Mouse (Mus musculus) limb, embryonic 10.5 days (tissue): ENCODE measurements around the gene C2. TPM values are rescaled to one million over a fixed set of nuclear protein-coding genes. Genes with fewer than 3 reads are reported as not detected.

ENCODE experiments used
- DNase-seq: peaks from one replicate; pipeline ENCODE4 v3.0.0-alpha.2; 2017; ENCODE audit warnings: low spot score
- H3K27ac ChIP-seq: fragments of 300-500 bp; sonication (generic); 2 replicates; pipeline ENCODE4 v1.5.1; 2016; ENCODE audit warnings: mild to moderate bottlenecking
- H3K27me3 ChIP-seq: fragments of 300-500 bp; sonication (generic); 2 replicates; pipeline ENCODE4 v1.6.1; 2016; ENCODE audit warnings: low read depth, mild to moderate bottlenecking; ENCODE audit not compliant: poor library complexity, severe bottlenecking
- H3K36me3 ChIP-seq: fragments of 300-500 bp; sonication (generic); 2 replicates; pipeline ENCODE4 v1.6.1; 2016; ENCODE audit warnings: mild to moderate bottlenecking, moderate library complexity
- H3K4me1 ChIP-seq: fragments of 300-500 bp; sonication (generic); 2 replicates; pipeline ENCODE4 v1.6.1; 2016
- H3K4me3 ChIP-seq: fragments of 300-500 bp; sonication (generic); 2 replicates; pipeline ENCODE4 v1.5.1; 2016; ENCODE audit warnings: mild to moderate bottlenecking, moderate library complexity
- H3K9me3 ChIP-seq: fragments of 300-500 bp; sonication (generic); replicated peaks from 2 replicates; pipeline ENCODE4 v1.6.1; 2016; ENCODE audit warnings: mild to moderate bottlenecking
- WGBS: fragments of 180-500 bp; shearing (Covaris S2); methylation state at CpG from one replicate; pipeline ENCODE4 v1.1.7; 2016; 5-methylcytosine and 5-hydroxymethylcytosine counted together
- polyA plus RNA-seq: library from polyadenylated mRNA; unstranded; fragments of >200 nt; fragmentation: Nextera tagmentation; extraction: Ambion mirVana; gene quantifications from 2 replicates; pipeline ENCODE4 v1.2.1, GENCODE M21; 2016

Gene C2
- polyA plus RNA-seq, 1 experiment from 2014 or later, result 0.29 TPM

DNA sequence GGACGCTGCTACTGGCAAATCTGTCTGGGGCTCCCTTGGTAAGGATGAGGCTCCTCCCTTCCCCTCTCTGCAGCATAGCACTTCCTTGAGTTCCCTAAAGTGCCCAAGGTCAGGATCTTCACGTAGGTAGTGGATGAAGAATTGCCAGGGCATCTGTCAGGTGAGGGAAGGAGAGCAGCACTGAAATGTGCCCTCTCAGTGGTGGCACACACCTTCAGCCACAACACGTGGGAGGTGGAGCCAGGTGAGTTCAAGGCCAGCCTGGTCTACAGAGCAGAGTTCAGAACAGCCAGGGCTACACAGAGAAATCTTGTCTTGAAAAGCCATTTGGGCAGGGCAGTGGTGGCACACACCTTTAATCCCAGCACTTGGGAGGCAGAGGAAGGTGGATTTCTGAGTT is 43.3 kb downstream of the C2 start:
- no peak overlapping the region for H3K27ac ChIP-seq
- H3K9me3 ChIP-seq, result no peaks in the 10 kb centered on the region
- H3K4me3 ChIP-seq, result no peak overlapping the region
- H3K4me1 ChIP-seq, result peaks cover 24% of the 10 kb centered on the region
- no peak for DNase-seq
- no peaks in the 10 kb centered on the region for H3K27me3 ChIP-seq
- WGBS, result 74% methylated on average over 3 of the region's 3 CpGs
- H3K36me3 ChIP-seq, result peaks cover 71% of the 10 kb centered on the region

- peaks cover 29% of the 10 kb centered on the region for H3K4me1 ChIP-seq
Observed at GRCm38 (mm10) chr17:34853511-34853910, 44.6 kb downstream of the C2 start.

GRCm38 (mm10) chr17:34850517-34851125 is 47.4 kb downstream of the C2 start:
- 2% methylated on average over 25 of the region's 25 CpGs for WGBS
- Histone ChIP-seq H3K4me3 (peak overlapping the region; percentile 99), H3K4me1 (peaks cover 29% of the 10 kb centered on the region), H3K9me3 (no peaks in the 10 kb centered on the region), H3K36me3 (peaks cover 66% of the 10 kb centered on the region), H3K27me3 (no peaks in the 10 kb centered on the region), H3K27ac (peak overlapping the region; percentile 92)
- DNase-seq, result no peak

More at GRCm38 (mm10) chr17:34853511-34853910, 44.6 kb downstream of the C2 start:
- no peaks in the 10 kb centered on the region for H3K9me3 ChIP-seq
- H3K4me3 ChIP-seq, result no peak overlapping the region
- H3K27ac ChIP-seq, result no peak overlapping the region
- no peak for DNase-seq
- H3K36me3 ChIP-seq, result peaks cover 69% of the 10 kb centered on the region
- H3K27me3 ChIP-seq, result no peaks in the 10 kb centered on the region
- WGBS, result 75% methylated on average over 8 of the region's 8 CpGs

- under 1% methylated on average over 65 of the region's 65 CpGs for WGBS
- Histone ChIP-seq H3K4me1 (peaks cover 29% of the 10 kb centered on the region), H3K27ac (peak within 1 kb of the TSS; percentile 92), H3K36me3 (peaks cover 66% of the 10 kb centered on the region), H3K4me3 (peak within 1 kb of the TSS; percentile 99), H3K27me3 (no peaks in the 10 kb centered on the region), H3K9me3 (no peaks in the 10 kb centered on the region)
- peak; percentile 99 for DNase-seq
Observed at GRCm38 (mm10) chr17:34849722-34850516, 48.1 kb downstream of the C2 start, which contains the start of the genes Skiv2l and Nelfe. Gene Skiv2l (minus strand): TSS chr17:34850210. Gene Nelfe (plus strand): TSS chr17:34850391.

DNA sequence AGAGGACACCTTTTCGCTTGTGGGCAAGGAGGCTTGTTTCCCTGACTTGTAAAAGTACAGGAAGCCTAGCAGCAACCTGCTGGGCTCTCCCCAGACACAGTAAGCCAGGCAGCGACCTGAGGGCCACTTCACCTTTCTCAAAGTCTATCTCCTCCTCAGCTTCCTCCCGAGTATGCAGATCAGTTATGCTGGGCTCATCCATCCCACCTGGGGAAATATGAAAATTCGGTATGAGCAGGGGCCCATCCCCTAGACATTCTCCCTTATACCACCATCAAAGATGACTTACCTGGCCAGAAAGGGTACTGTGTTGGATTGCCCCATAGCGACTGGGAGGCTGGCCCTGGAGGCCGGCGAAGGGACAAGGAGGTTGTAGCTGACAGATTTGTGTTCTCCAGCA is 50.5 kb downstream of the C2 start:
- Histone ChIP-seq H3K27me3 (no peaks in the 10 kb centered on the region), H3K36me3 (peaks cover 66% of the 10 kb centered on the region), H3K9me3 (no peaks in the 10 kb centered on the region), H3K4me1 (peaks cover 26% of the 10 kb centered on the region), H3K4me3 (no peak overlapping the region), H3K27ac (no peak overlapping the region)
- DNase-seq, result no peak
- 90% methylated on average over 7 of the region's 7 CpGs for WGBS

GRCm38 (mm10) chr17:34847192-34847591 is 50.9 kb downstream of the C2 start:
- H3K36me3 ChIP-seq, result peaks cover 66% of the 10 kb centered on the region
- 87% methylated on average over 6 of the region's 6 CpGs for WGBS
- H3K4me1 ChIP-seq, result peaks cover 23% of the 10 kb centered on the region
- no peak for DNase-seq
- H3K27ac ChIP-seq, result no peak overlapping the region
- no peaks in the 10 kb centered on the region for H3K9me3 ChIP-seq
- H3K4me3 ChIP-seq, result no peak overlapping the region
- no peaks in the 10 kb centered on the region for H3K27me3 ChIP-seq

GRCm38 (mm10) chr17:34844884-34845283 is 53.2 kb downstream of the C2 start:
- peaks cover 84% of the 10 kb centered on the region for H3K36me3 ChIP-seq
- no peaks in the 10 kb centered on the region for H3K27me3 ChIP-seq
- DNase-seq, result no peak
- H3K4me3 ChIP-seq, result no peak overlapping the region
- 91% methylated on average over 13 of the region's 13 CpGs for WGBS
- H3K4me1 ChIP-seq, result peaks cover 6% of the 10 kb centered on the region
- no peak overlapping the region for H3K27ac ChIP-seq
- H3K9me3 ChIP-seq, result no peaks in the 10 kb centered on the region

- H3K4me1 ChIP-seq, result peaks cover 23% of the 10 kb centered on the region
- no peaks in the 10 kb centered on the region for H3K27me3 ChIP-seq
- no peak for DNase-seq
- H3K36me3 ChIP-seq, result peaks cover 81% of the 10 kb centered on the region
- H3K4me3 ChIP-seq, result no peak overlapping the region
- 87% methylated on average over 6 of the region's 6 CpGs for WGBS
- no peak overlapping the region for H3K27ac ChIP-seq
- H3K9me3 ChIP-seq, result no peaks in the 10 kb centered on the region
Observed at GRCm38 (mm10) chr17:34840736-34841307, 57.2 kb downstream of the C2 start.

DNA sequence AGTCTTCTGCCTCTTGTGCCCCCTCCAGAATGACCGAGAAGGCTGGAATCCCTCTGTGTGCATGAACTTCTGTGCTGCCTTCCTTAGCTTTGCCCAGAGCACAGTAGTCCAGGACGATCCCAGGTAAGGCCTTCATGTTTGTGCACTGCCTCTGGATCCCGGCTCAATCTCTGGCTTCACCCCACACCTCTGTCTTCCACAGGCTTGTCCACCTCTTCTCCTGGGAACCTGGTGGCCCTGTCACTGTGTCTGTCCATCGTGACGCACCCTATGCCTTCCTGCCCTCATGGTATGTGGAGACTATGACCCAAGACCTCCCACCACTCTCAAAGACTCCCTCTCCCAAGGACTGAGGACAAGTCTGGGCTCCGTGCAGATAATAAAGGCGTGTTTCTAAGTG is 59.3 kb downstream of the C2 start:
- Histone ChIP-seq H3K36me3 (peaks cover 65% of the 10 kb centered on the region), H3K4me1 (peaks cover 25% of the 10 kb centered on the region), H3K27ac (no peak overlapping the region), H3K9me3 (no peaks in the 10 kb centered on the region), H3K27me3 (no peaks in the 10 kb centered on the region), H3K4me3 (0 out of 2 replicates have a peak overlapping the region, but pooled peaks have one; percentile 1)
- no peak for DNase-seq
- WGBS, result 95% methylated on average over 7 of the region's 7 CpGs

DNA sequence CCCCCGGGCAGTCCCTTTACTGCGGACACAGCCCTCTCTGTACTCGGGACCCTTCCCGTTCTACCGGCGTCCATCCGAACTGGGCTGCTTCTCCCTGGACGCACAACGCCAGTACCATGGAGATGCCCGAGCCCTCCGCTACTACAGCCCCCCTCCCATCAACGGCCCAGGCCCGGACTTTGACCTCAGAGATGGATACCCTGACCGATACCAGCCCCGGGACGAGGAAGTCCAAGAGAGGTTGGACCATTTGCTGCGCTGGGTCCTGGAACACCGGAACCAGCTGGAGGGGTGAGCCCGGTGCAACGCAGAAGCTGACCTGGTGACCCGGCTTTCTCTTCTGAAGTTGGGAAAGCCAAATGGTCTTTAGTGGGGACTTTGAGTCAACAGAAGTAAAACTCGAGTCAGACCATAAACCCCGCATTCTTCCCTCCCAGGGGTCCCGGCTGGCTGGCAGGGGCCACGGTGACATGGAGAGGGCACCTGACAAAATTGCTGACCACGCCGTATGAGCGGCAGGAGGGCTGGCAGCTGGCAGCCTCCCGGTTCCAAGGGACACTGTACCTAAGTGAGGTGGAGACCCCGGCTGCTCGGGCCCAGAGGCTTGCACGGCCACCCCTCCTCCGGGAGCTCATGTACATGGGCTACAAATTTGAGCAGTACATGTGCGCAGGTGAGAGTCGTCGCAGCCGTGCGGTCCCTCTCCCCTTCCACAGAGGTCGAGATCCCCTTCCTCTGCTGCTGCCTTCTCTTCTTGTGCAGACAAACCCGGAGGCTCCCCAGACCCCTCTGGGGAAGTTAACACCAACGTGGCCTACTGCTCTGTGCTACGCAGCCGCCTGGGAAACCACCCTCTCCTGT is 60.4 kb downstream of the C2 start:
- Histone ChIP-seq H3K36me3 (peaks cover 58% of the 10 kb centered on the region), H3K4me3 (peak overlapping the region; percentile 86), H3K4me1 (peaks cover 25% of the 10 kb centered on the region), H3K9me3 (no peaks in the 10 kb centered on the region), H3K27ac (peak overlapping the region; percentile 83), H3K27me3 (no peaks in the 10 kb centered on the region)
- 36% methylated on average over 43 of the region's 43 CpGs for WGBS
- DNase-seq, result no peak

DNA sequence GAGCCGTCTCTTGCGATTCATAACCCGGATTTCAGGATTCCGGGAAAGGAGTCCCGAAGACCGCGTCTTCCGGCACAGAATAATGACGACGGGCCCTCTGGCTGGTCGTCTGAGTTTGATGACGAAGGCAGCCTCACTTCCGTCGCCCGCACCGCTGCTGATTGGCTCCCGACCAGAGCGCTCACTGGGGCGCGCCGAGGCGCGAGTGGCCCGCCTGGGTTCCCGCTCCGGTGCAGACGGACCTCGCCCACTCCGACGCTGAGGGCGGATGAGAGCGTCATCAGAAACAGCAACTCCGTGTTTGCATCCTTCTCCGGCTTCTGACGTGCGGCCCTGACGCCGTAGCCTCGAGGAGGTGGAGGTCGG is 61.2 kb downstream of the C2 start, which contains the start of the genes Stk19 and Dxo:
Stk19 (minus strand) TSS at position 90 of the 366 bp plus-strand sequence.
Dxo (plus strand) TSS at position 164 of the 366 bp plus-strand sequence.
- peaks cover 25% of the 10 kb centered on the region for H3K4me1 ChIP-seq
- peak; percentile 98 for DNase-seq
- peaks cover 58% of the 10 kb centered on the region for H3K36me3 ChIP-seq
- peak within 1 kb of the TSS; percentile 86 for H3K4me3 ChIP-seq
- H3K27ac ChIP-seq, result peak within 1 kb of the TSS; percentile 83
- WGBS, result under 1% methylated on average over 40 of the region's 40 CpGs
- H3K27me3 ChIP-seq, result no peaks in the 10 kb centered on the region
- H3K9me3 ChIP-seq, result no peaks in the 10 kb centered on the region

- Histone ChIP-seq H3K4me3 (peak overlapping the region; percentile 86), H3K27me3 (no peaks in the 10 kb centered on the region), H3K36me3 (peaks cover 56% of the 10 kb centered on the region), H3K27ac (peak overlapping the region; percentile 83), H3K4me1 (peaks cover 25% of the 10 kb centered on the region), H3K9me3 (no peaks in the 10 kb centered on the region)
- no peak for DNase-seq
- WGBS, result 4% methylated on average over 48 of the region's 48 CpGs
Observed at GRCm38 (mm10) chr17:34836155-34836855, 61.8 kb downstream of the C2 start.
